Mouse (Mus musculus) kidney, embryonic 16.5 days (tissue): ENCODE data around the gene Bmf. TPM values are rescaled to one million over a fixed set of nuclear protein-coding genes. Genes with fewer than 3 reads are reported as not detected.
A peak's percentile ranks its signal among the peaks of the same experiment; 100 is the strongest.

ENCODE experiments used
- ATAC-seq: fragments of 200-750 bp; cut with Nextera tagmentation; 2 replicates; pipeline ENCODE4 v1.8.0; 2017; ENCODE audit warnings: moderate TSS enrichment; ENCODE audit not compliant: low FRiP score, low TSS enrichment
- H3K27ac ChIP-seq: fragments of 300-500 bp; sonication (generic); 2 replicates; pipeline ENCODE4 v1.5.1; 2014; ENCODE audit warnings: low read length
- H3K27me3 ChIP-seq: fragments of 300-500 bp; sonication (generic); 2 replicates; pipeline ENCODE4 v1.6.1; 2014; ENCODE audit warnings: low read length, control low read depth, mixed read lengths; ENCODE audit not compliant: insufficient read depth
- H3K36me3 ChIP-seq: fragments of 300-500 bp; sonication (generic); 2 replicates; pipeline ENCODE4 v1.6.1; 2014; ENCODE audit warnings: low read length, control low read depth, mixed read lengths; ENCODE audit not compliant: insufficient read depth
- H3K4me1 ChIP-seq: fragments of 300-500 bp; sonication (generic); 2 replicates; pipeline ENCODE4 v1.6.1; 2014; ENCODE audit warnings: low read length, control low read depth, mixed read lengths; ENCODE audit not compliant: insufficient read depth
- H3K4me2 ChIP-seq: fragments of 300-500 bp; sonication (generic); replicated peaks from 2 replicates; pipeline ENCODE4 v1.6.1; 2014; ENCODE audit warnings: low read depth, low read length
- H3K4me3 ChIP-seq: fragments of 300-500 bp; sonication (generic); 2 replicates; pipeline ENCODE4 v1.5.1; 2014; ENCODE audit warnings: mild to moderate bottlenecking, low read length
- H3K9ac ChIP-seq: fragments of 300-500 bp; sonication (generic); replicated peaks from 2 replicates; pipeline ENCODE4 v1.6.1; 2014; ENCODE audit warnings: low read length
- H3K9me3 ChIP-seq: fragments of 300-500 bp; sonication (generic); 2 replicates; pipeline ENCODE4 v1.6.1; 2016; ENCODE audit warnings: low read length, control low read depth
- WGBS: fragments of 180-500 bp; shearing (Covaris S2); extraction: QIAGEN DNeasy Blood & Tissue Kit; methylation state at CpG from one replicate; pipeline ENCODE4 v1.1.7; 2014; 5-methylcytosine and 5-hydroxymethylcytosine counted together
- polyA plus RNA-seq: library from polyadenylated mRNA; unstranded; fragments of >200 nt; fragmentation: Nextera tagmentation; extraction: Ambion mirVana; gene quantifications from 2 replicates; pipeline ENCODE4 v1.2.1, GENCODE M21; 2015

Bmf gene
- polyA plus RNA-seq, 1 experiment from 2014 or later: 9.9 TPM

- ATAC-seq: no peak
- Histone ChIP-seq H3K4me3 (no peak overlapping the region; the same call in 1 of the 2 replicates), H3K27ac (peak overlapping the region; percentile 93), H3K9me3 (no peaks in the 10 kb centered on the region), H3K4me1 (peaks cover 82% of the 10 kb centered on the region), H3K4me2 (peak overlapping the region; percentile 76), H3K27me3 (0 out of 2 replicates have a peak, but pooled peaks cover 3% of the 10 kb centered on the region), H3K9ac (peak overlapping the region; percentile 80), H3K36me3 (no peaks in the 10 kb centered on the region)
- 25% methylated on average over 5 of the region's 5 CpGs for WGBS
Observed at GRCm38 (mm10) chr2:118546104-118546797, 3.2 kb downstream of the Bmf start.

GRCm38 (mm10) chr2:118545242-118546103 lies 4.0 kb downstream of the Bmf start:
- WGBS: 23% methylated on average over 23 of the region's 23 CpGs
- no peak overlapping the region for H3K4me3 ChIP-seq
- peak; percentile 9; the same call in 1 of the 2 replicates for ATAC-seq
- no peaks in the 10 kb centered on the region for H3K9me3 ChIP-seq
- H3K4me2 ChIP-seq: peak overlapping the region; percentile 76
- no peaks in the 10 kb centered on the region for H3K36me3 ChIP-seq
- 0 out of 2 replicates have a peak, but pooled peaks cover 3% of the 10 kb centered on the region for H3K27me3 ChIP-seq
- peak overlapping the region; percentile 80 for H3K9ac ChIP-seq
- H3K27ac ChIP-seq: peak overlapping the region; percentile 93
- peaks cover 89% of the 10 kb centered on the region for H3K4me1 ChIP-seq

- peak overlapping the region; percentile 24 for H3K4me3 ChIP-seq
Observed at GRCm38 (mm10) chr2:118543893-118544799, 5.3 kb downstream of the Bmf start.

DNA sequence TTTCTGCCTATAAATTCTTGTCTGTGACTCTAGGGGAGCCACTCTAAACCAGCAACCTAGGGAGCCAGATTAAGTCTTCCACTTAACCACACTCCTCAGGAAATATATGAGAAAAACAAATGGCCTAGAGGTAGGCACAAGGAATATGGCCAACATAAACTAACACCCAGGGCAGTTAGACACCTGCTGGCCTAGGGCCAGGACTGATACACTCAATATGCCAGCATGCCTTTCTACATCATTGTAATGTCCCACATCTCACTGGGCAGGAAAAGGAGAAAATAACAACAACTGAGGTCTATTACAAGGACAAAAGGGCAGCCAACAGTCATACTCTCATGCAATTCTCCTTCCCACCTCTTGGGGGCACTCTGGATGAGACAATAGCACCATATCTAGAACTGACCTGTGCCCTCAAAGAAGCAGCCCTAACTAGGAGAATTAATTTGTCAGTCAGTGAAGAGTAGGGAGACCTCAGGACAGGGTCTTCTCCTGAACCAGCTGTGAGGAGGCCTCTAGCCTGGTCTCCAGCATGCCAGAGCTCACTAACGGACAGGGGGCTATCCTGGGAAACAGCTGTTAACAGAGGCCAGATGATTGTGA lies 6.4 kb downstream of the Bmf start:
- no peak for ATAC-seq
- H3K27me3 ChIP-seq: no peaks in the 10 kb centered on the region
- peaks cover 85% of the 10 kb centered on the region for H3K4me1 ChIP-seq
- peak overlapping the region; percentile 93 for H3K27ac ChIP-seq
- no peak overlapping the region for H3K9ac ChIP-seq
- 71% methylated on average over 1 of the region's 1 CpGs for WGBS
- no peak overlapping the region for H3K4me3 ChIP-seq
- no peak overlapping the region; the same call in 1 of the 2 replicates for H3K4me2 ChIP-seq
- H3K36me3 ChIP-seq: peaks cover 5% of the 10 kb centered on the region
- no peaks in the 10 kb centered on the region for H3K9me3 ChIP-seq

More at GRCm38 (mm10) chr2:118543893-118544799, 5.3 kb downstream of the Bmf start:
- Histone ChIP-seq H3K9ac (peak overlapping the region; percentile 80), H3K9me3 (no peaks in the 10 kb centered on the region), H3K27ac (peak overlapping the region; percentile 93), H3K4me2 (peak overlapping the region; percentile 76), H3K27me3 (0 out of 2 replicates have a peak, but pooled peaks cover 3% of the 10 kb centered on the region), H3K4me1 (peaks cover 94% of the 10 kb centered on the region), H3K36me3 (no peaks in the 10 kb centered on the region)
- WGBS: 8% methylated on average over 23 of the region's 23 CpGs
- ATAC-seq: peak; percentile 88

DNA sequence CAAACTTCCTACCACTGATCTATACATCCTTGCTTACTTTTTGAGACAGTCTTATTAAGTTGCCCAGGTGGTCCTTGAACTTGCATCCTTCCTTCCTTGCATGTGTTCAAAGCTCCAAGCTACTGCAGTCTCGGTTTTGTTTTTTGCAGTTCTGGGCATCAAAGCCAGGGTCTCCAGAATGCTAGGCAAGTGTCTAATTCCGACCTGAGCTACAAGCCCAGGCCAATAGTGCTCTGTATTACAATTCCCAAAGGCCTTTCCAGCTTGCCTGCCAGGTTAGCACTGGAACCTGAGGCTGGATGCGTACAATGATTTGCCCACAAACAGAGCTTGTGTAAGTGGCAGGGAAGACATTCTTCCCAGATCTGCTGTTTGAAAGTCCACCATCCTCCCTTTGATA lies 7.8 kb downstream of the Bmf start:
- Histone ChIP-seq H3K4me3 (no peak overlapping the region), H3K9me3 (no peaks in the 10 kb centered on the region), H3K4me1 (peaks cover 84% of the 10 kb centered on the region), H3K9ac (no peak overlapping the region), H3K4me2 (no peak overlapping the region), H3K27me3 (no peaks in the 10 kb centered on the region), H3K36me3 (peaks cover 9% of the 10 kb centered on the region), H3K27ac (peak overlapping the region; percentile 13; the same call in 1 of the 2 replicates)
- ATAC-seq: no peak
- WGBS: 83% methylated on average over 3 of the region's 3 CpGs

DNA sequence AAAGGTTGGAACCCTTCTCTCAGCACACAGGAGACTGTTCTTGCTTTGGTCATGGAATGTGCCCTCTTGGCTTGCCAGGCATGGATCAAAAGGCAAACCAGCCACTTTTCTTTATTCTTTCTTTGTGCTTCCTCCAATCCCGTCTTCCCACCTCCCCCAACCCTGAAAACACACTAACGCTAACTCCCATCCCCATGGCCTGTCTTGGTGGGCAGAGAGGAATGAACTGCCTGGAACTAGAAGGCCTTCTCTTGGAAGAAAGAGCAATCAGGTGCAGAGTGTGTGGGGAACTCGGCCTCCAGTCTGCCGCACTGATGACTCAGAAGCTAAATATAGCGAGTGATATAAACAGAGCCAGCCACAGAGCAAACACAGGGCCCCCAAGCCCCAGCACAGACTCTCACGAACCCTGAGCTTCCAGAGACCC lies 8.8 kb downstream of the Bmf start:
- Histone ChIP-seq H3K36me3 (peaks cover 9% of the 10 kb centered on the region), H3K4me2 (no peak overlapping the region), H3K9ac (peak overlapping the region; percentile 45), H3K27me3 (no peaks in the 10 kb centered on the region), H3K4me3 (no peak overlapping the region), H3K27ac (peak overlapping the region; percentile 91), H3K9me3 (no peaks in the 10 kb centered on the region), H3K4me1 (peaks cover 80% of the 10 kb centered on the region)
- no peak for ATAC-seq
- 10% methylated on average over 6 of the region's 6 CpGs for WGBS

DNA sequence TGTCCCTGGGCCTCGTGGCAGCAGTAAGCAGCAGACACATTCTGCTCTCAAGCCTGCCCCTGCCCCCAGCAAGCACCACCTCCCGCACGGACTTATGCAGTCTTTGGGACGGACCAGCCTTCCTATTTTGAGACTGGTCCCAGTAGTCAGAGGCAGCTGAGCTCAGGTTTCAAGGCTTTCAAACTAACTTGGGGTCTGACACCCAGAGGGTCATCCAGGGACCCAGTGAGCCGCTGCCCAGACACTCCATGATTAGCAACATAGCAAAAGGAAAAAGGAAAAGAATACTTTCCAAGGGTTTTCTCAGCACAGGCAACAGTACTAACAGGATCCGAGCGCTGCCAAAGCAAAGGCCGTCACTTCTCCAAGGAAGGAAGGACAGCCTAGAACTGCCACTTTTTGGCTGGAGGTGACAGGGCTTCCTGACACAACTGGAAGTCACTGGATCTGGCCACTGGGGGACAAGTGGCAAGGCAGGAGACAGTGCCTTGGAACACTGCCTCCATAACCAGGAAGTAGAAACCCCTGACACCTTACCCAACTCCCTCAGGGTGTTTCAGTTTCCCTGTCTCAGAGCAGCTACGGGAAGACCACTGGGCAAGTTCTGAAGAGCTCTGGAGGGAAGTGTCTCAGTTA lies 9.5 kb downstream of the Bmf start:
- peaks cover 73% of the 10 kb centered on the region for H3K4me1 ChIP-seq
- no peaks in the 10 kb centered on the region for H3K27me3 ChIP-seq
- no peaks in the 10 kb centered on the region for H3K9me3 ChIP-seq
- no peak overlapping the region for H3K4me3 ChIP-seq
- no peak for ATAC-seq
- WGBS: 26% methylated on average over 9 of the region's 9 CpGs
- H3K4me2 ChIP-seq: no peak overlapping the region
- peak overlapping the region; percentile 45 for H3K9ac ChIP-seq
- H3K27ac ChIP-seq: peak overlapping the region; percentile 91
- H3K36me3 ChIP-seq: peaks cover 9% of the 10 kb centered on the region

GRCm38 (mm10) chr2:118539040-118539439 lies 10.4 kb downstream of the Bmf start:
- no peaks in the 10 kb centered on the region for H3K27me3 ChIP-seq
- no peaks in the 10 kb centered on the region for H3K9me3 ChIP-seq
- peaks cover 9% of the 10 kb centered on the region for H3K36me3 ChIP-seq
- 0 out of 2 replicates have a peak overlapping the region, but pooled peaks have one; percentile 11 for H3K27ac ChIP-seq
- whole genome bisulfite sequencing: 73% methylated on average over 8 of the region's 8 CpGs
- no peak overlapping the region for H3K9ac ChIP-seq
- peaks cover 66% of the 10 kb centered on the region for H3K4me1 ChIP-seq
- no peak for ATAC-seq
- H3K4me2 ChIP-seq: no peak overlapping the region
- no peak overlapping the region for H3K4me3 ChIP-seq
